Mouse (Mus musculus): ENCODE results near the gene Igf2r. TPM values are rescaled to one million over a fixed set of nuclear protein-coding genes. Genes with fewer than 3 reads are reported as not detected.

Igf2r gene
- polyA plus RNA-seq, 1 experiment from 2014 or later: 10.1 TPM

- Histone ChIP-seq H3K9me3 (replicated peaks) (no peaks in the 10 kb centered on the region), H3K27ac (replicated peaks) (no peak overlapping the region), H3K4me2 (no peak overlapping the region), H3K27me3 (replicated peaks) (no peaks in the 10 kb centered on the region), H3K9ac (replicated peaks) (no peak overlapping the region), H3K4me1 (no peaks in the 10 kb centered on the region), H3K36me3 (no peaks in the 10 kb centered on the region), H3K4me3 (replicated peaks) (no peak overlapping the region)
- no peak for ATAC-seq (ENCODE audit: low FRiP score)
- 94% methylated on average over 11 of the region's 11 CpGs for WGBS
Measured at GRCm38 (mm10) chr17:12652604-12653003, 116.9 kb downstream of the Igf2r start.

GRCm38 (mm10) chr17:12645461-12645860 lies 124.0 kb downstream of the Igf2r start:
- no peaks in the 10 kb centered on the region for H3K27me3 ChIP-seq (replicated peaks)
- H3K27ac ChIP-seq (replicated peaks): no peak overlapping the region
- no peak overlapping the region for H3K4me3 ChIP-seq (replicated peaks)
- ATAC-seq (ENCODE audit: low FRiP score): no peak
- no peaks in the 10 kb centered on the region for H3K36me3 ChIP-seq
- 70% methylated on average over 5 of the region's 5 CpGs for WGBS
- no peaks in the 10 kb centered on the region for H3K9me3 ChIP-seq (replicated peaks)
- no peak overlapping the region for H3K4me2 ChIP-seq
- no peaks in the 10 kb centered on the region for H3K4me1 ChIP-seq
- no peak overlapping the region for H3K9ac ChIP-seq (replicated peaks)

- no peak for ATAC-seq (ENCODE audit: low FRiP score)
- Histone ChIP-seq H3K4me1 (no peaks in the 10 kb centered on the region), H3K4me3 (replicated peaks) (no peak overlapping the region), H3K9me3 (replicated peaks) (no peaks in the 10 kb centered on the region), H3K27me3 (replicated peaks) (no peaks in the 10 kb centered on the region), H3K27ac (replicated peaks) (no peak overlapping the region), H3K4me2 (no peak overlapping the region), H3K36me3 (no peaks in the 10 kb centered on the region), H3K9ac (replicated peaks) (no peak overlapping the region)
- WGBS: 79% methylated on average over 4 of the region's 4 CpGs
Measured at GRCm38 (mm10) chr17:12641087-12641486, 128.4 kb downstream of the Igf2r start.

GRCm38 (mm10) chr17:12639585-12639984 lies 129.9 kb downstream of the Igf2r start:
- H3K27me3 ChIP-seq (replicated peaks): no peaks in the 10 kb centered on the region
- no peak overlapping the region for H3K4me3 ChIP-seq (replicated peaks)
- 0 out of 2 replicates have a peak, but pooled peaks cover 2% of the 10 kb centered on the region for H3K4me1 ChIP-seq
- no peak for ATAC-seq (ENCODE audit: low FRiP score)
- WGBS: 95% methylated on average over 3 of the region's 3 CpGs
- H3K9ac ChIP-seq (replicated peaks): no peak overlapping the region
- no peaks in the 10 kb centered on the region for H3K36me3 ChIP-seq
- H3K4me2 ChIP-seq: no peak overlapping the region
- H3K27ac ChIP-seq (replicated peaks): no peak overlapping the region
- no peaks in the 10 kb centered on the region for H3K9me3 ChIP-seq (replicated peaks)

- no peaks in the 10 kb centered on the region for H3K36me3 ChIP-seq
- H3K9me3 ChIP-seq (replicated peaks): no peaks in the 10 kb centered on the region
- no peak overlapping the region for H3K4me2 ChIP-seq
- H3K27ac ChIP-seq (replicated peaks): no peak overlapping the region
- WGBS: 62% methylated on average over 4 of the region's 4 CpGs
- ATAC-seq (ENCODE audit: low FRiP score): no peak
- H3K27me3 ChIP-seq (replicated peaks): no peaks in the 10 kb centered on the region
- 0 out of 2 replicates have a peak, but pooled peaks cover 2% of the 10 kb centered on the region for H3K4me1 ChIP-seq
- H3K4me3 ChIP-seq (replicated peaks): no peak overlapping the region
- H3K9ac ChIP-seq (replicated peaks): no peak overlapping the region
Measured at GRCm38 (mm10) chr17:12634814-12635213, 134.7 kb downstream of the Igf2r start.

Other genes starting within 250 kb of the Igf2r start
- gene Slc22a2, start 185.5 kb downstream of the Igf2r start, polyA plus RNA-seq (2015; fragmentation: Nextera tagmentation; extraction: Ambion mirVana): 0.23 and 0.24 TPM in 2 replicates
- not detected in 2 replicates for gene Slc22a1, start 93.8 kb downstream of the Igf2r start, polyA plus RNA-seq (2015; fragmentation: Nextera tagmentation; extraction: Ambion mirVana)
- gene Mas1, start 98.5 kb upstream of the Igf2r start, polyA plus RNA-seq (2015; fragmentation: Nextera tagmentation; extraction: Ambion mirVana): 0.44 and 0.52 TPM in 2 replicates
- gene Mrgprh, start 106.4 kb upstream of the Igf2r start, polyA plus RNA-seq (2015; fragmentation: Nextera tagmentation; extraction: Ambion mirVana): not detected in 2 replicates
- gene Pnldc1, start 140.6 kb upstream of the Igf2r start, polyA plus RNA-seq (2015; fragmentation: Nextera tagmentation; extraction: Ambion mirVana): 1.0 and 1.5 TPM in 2 replicates
- gene Tcp1, start 146.0 kb upstream of the Igf2r start, polyA plus RNA-seq (2015; fragmentation: Nextera tagmentation; extraction: Ambion mirVana): 348 and 362 TPM in 2 replicates
- 136 and 146 TPM in 2 replicates for gene Mrpl18, start 146.7 kb upstream of the Igf2r start, polyA plus RNA-seq (2015; fragmentation: Nextera tagmentation; extraction: Ambion mirVana)
- 1.1 and 1.2 TPM in 2 replicates for gene Acat3, start 170.9 kb upstream of the Igf2r start, polyA plus RNA-seq (2015; fragmentation: Nextera tagmentation; extraction: Ambion mirVana)
- 299 and 347 TPM in 2 replicates for gene Acat2, start 191.1 kb upstream of the Igf2r start, polyA plus RNA-seq (2015; fragmentation: Nextera tagmentation; extraction: Ambion mirVana)
- 111 and 113 TPM in 2 replicates for gene Wtap, start 224.5 kb upstream of the Igf2r start, polyA plus RNA-seq (2015; fragmentation: Nextera tagmentation; extraction: Ambion mirVana)
- gene Sod2, start 237.2 kb upstream of the Igf2r start, polyA plus RNA-seq (2015; fragmentation: Nextera tagmentation; extraction: Ambion mirVana): 132 and 141 TPM in 2 replicates